Mouse (Mus musculus) forebrain, embryonic 13.5 days (tissue): ENCODE measurements around the gene Stag1. TPM values are rescaled to one million over a fixed set of nuclear protein-coding genes. Genes with fewer than 3 reads are reported as not detected.

Source experiments
- ATAC-seq: fragments of 200-750 bp; cut with Nextera tagmentation; 2 replicates; pipeline ENCODE4 v1.8.0; 2017
- H3K27ac ChIP-seq: fragments of 300-500 bp; sonication (generic); 2 replicates; pipeline ENCODE4 v1.5.1; 2015; ENCODE audit warnings: inconsistent platforms, mild to moderate bottlenecking, moderate library complexity
- H3K27me3 ChIP-seq: fragments of 300-500 bp; sonication (generic); 2 replicates; pipeline ENCODE4 v1.6.1; 2015; ENCODE audit warnings: mild to moderate bottlenecking, inconsistent platforms
- H3K36me3 ChIP-seq: fragments of 300-500 bp; sonication (generic); 2 replicates; pipeline ENCODE4 v1.6.1; 2015; ENCODE audit warnings: mild to moderate bottlenecking, inconsistent platforms; ENCODE audit not compliant: poor library complexity, severe bottlenecking
- H3K4me1 ChIP-seq: fragments of 300-500 bp; sonication (generic); 2 replicates; pipeline ENCODE4 v1.6.1; 2015; ENCODE audit warnings: inconsistent platforms
- H3K4me2 ChIP-seq: fragments of 300-500 bp; sonication (generic); 2 replicates; pipeline ENCODE4 v1.6.1; 2015; ENCODE audit warnings: inconsistent platforms, mild to moderate bottlenecking, moderate library complexity
- H3K4me3 ChIP-seq: fragments of 300-500 bp; sonication (generic); 2 replicates; pipeline ENCODE4 v1.5.1; 2015; ENCODE audit warnings: mild to moderate bottlenecking, inconsistent platforms
- H3K9ac ChIP-seq: fragments of 300-500 bp; sonication (generic); 2 replicates; pipeline ENCODE4 v1.6.1; 2015; ENCODE audit warnings: mild to moderate bottlenecking, inconsistent platforms
- H3K9me3 ChIP-seq: fragments of 300-500 bp; sonication (generic); replicated peaks from 2 replicates; pipeline ENCODE4 v1.6.1; 2016; ENCODE audit warnings: inconsistent platforms
- WGBS: fragments of 180-500 bp; shearing (Covaris S2); methylation state at CpG from one replicate; pipeline ENCODE4 v1.1.7; 2015; 5-methylcytosine and 5-hydroxymethylcytosine counted together
- polyA plus RNA-seq: library from polyadenylated mRNA; unstranded; fragments of >200 nt; fragmentation: Nextera tagmentation; extraction: Ambion mirVana; gene quantifications from 2 replicates; pipeline ENCODE4 v1.2.1, GENCODE M21; 2015

Gene Stag1
- polyA plus RNA-seq, 1 experiment from 2014 or later = 54.4 TPM

DNA sequence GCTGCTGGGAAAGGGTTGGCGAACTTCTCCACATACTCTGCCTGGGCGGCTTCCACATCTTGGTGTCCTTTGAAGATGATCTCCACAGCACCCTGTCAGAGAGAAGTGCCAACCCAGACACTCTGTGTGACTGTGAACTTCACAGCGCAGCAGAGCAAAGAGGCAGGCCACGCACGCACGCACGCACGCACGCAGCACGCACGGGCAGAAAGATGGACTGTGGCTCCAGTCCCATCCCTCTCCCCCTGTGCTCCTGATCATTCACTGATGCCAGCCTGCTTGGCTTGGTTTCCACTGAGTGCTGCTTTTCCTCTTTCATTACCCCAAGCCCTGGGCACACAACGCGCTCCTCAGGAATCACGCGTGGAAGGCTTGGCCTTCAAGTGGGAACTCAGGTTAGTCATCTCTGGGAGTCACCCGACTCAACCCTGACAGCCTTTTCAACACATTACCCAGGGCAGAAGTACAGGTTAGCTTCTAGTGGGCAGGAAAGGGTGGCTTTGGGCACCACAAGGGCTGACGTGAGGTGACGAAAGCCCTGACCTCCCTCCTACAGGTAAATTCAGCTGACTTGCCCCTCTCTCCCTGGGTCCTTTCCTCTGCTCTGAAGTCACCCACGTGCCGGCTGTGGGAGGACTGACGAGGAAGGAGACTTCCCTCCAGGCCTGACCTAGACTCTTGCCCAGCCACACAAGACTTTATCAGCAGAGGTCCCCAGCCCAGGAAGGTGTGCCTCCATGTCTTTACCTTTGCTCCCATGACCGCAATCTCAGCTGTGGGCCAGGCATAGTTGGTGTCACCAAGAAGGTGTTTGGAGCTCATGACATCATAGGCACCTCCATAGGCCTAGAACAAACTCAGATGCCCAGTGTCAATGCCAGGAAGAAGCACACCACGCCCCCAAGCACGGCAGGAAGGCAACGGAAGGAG, 387.0 kb downstream of the Stag1 start:
- peaks cover 47% of the 10 kb centered on the region for H3K36me3 ChIP-seq
- H3K27me3 ChIP-seq = no peaks in the 10 kb centered on the region
- no peak overlapping the region for H3K4me2 ChIP-seq
- H3K27ac ChIP-seq = no peak overlapping the region
- ATAC-seq = no peak
- no peaks in the 10 kb centered on the region for H3K4me1 ChIP-seq
- no peak overlapping the region for H3K4me3 ChIP-seq
- peaks cover 6% of the 10 kb centered on the region; the same call in 1 of the 2 replicates for H3K9me3 ChIP-seq
- WGBS = 96% methylated on average over 25 of the region's 25 CpGs
- no peak overlapping the region for H3K9ac ChIP-seq

DNA sequence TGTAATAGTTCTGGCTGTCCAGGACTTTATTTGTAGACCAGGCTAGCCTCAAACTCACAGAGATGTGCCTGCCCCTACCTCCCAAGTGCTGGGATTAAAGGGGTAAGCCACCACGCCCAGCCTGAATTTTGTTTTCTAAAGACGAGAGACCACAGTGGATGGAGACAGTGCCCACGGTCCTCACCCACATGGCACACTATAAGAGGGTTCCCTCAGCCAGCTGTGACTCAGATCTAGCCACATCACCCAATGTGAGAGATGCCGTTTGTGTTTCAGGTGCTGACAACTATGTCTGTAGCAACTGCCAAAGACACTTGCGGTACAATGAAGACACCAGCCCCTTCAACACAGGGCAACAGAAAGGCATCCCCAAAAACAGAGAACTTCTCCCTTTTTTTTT, 389.4 kb downstream of the Stag1 start:
- no peaks in the 10 kb centered on the region for H3K4me1 ChIP-seq
- no peak overlapping the region for H3K4me2 ChIP-seq
- no peak overlapping the region for H3K9ac ChIP-seq
- no peak overlapping the region for H3K4me3 ChIP-seq
- peaks cover 49% of the 10 kb centered on the region for H3K36me3 ChIP-seq
- H3K9me3 ChIP-seq = peaks cover 6% of the 10 kb centered on the region; the same call in 1 of the 2 replicates
- no peaks in the 10 kb centered on the region for H3K27me3 ChIP-seq
- WGBS = 94% methylated on average over 5 of the region's 5 CpGs
- H3K27ac ChIP-seq = no peak overlapping the region
- no peak for ATAC-seq

DNA sequence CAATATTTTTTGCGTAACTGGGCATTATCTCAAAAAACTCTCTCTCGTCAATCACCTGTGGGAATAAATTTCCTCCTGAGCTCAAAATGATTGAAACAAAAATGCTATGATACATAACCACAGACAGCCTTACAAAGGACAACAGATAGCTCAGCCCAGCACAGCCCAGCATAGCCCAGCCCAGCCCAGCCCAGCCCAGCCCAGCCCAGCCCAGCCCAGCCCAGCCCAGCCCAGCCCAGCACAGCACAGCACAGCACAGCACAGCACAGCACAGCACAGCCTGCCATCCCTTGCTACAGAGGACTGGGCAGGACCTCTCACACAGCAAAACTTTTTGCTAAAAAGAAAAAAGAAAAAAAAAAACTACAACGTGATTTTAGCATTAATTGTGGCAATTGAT, 390.3 kb downstream of the Stag1 start:
- no peaks in the 10 kb centered on the region for H3K4me1 ChIP-seq
- H3K9ac ChIP-seq = no peak overlapping the region
- no peak for ATAC-seq
- no peak overlapping the region for H3K4me2 ChIP-seq
- H3K36me3 ChIP-seq = peaks cover 46% of the 10 kb centered on the region
- H3K4me3 ChIP-seq = no peak overlapping the region
- no peak overlapping the region for H3K27ac ChIP-seq
- H3K9me3 ChIP-seq = peaks cover 6% of the 10 kb centered on the region; the same call in 1 of the 2 replicates
- WGBS = 91% methylated on average over 3 of the region's 3 CpGs
- H3K27me3 ChIP-seq = no peaks in the 10 kb centered on the region

DNA sequence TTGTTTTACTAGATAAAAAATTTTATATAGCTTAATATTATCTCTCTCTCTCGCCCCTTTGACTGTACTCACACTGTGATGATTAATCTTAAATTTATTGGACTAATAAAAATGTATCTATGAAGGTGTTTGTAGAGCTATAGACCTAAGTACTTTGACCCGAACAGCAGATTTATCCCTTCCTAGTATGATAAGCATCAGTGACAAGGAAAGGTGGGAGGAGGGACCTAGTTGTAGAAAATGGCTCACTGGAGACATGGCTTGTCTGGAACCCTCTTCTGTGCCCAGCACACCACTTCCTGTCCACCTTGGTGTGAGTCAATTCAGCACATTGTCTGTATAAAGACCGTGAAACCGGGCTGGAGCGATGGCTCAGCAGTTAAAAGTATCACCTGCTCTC, 393.0 kb downstream of the Stag1 start:
- 93% methylated on average over 5 of the region's 5 CpGs for WGBS
- no peak for ATAC-seq
- Histone ChIP-seq H3K27me3 (no peaks in the 10 kb centered on the region), H3K4me1 (no peaks in the 10 kb centered on the region), H3K36me3 (peaks cover 43% of the 10 kb centered on the region), H3K9ac (no peak overlapping the region), H3K27ac (no peak overlapping the region), H3K4me3 (no peak overlapping the region), H3K9me3 (peaks cover 6% of the 10 kb centered on the region; the same call in 1 of the 2 replicates), H3K4me2 (no peak overlapping the region)

DNA sequence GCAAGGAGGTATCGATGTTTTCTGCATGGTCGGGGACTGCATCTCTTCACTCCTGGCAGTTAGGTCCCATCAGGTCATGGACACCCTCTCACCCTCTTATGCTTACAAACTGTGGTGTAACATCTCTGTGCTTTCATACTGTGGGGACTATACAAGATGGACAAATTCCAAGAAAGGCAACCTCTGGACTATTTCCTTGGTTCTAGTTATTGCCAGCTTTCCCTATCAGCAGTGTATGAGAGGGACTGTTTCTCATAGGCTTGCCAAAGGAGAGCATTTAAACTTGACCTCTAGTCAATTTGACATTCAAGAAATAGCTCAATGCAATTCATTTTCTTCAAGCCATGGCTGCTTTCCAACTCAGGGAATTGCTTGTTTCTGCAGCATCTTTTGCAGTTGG, 393.7 kb downstream of the Stag1 start:
- no peak overlapping the region for H3K4me3 ChIP-seq
- H3K4me1 ChIP-seq = no peaks in the 10 kb centered on the region
- no peak overlapping the region for H3K4me2 ChIP-seq
- H3K9ac ChIP-seq = no peak overlapping the region
- H3K27ac ChIP-seq = no peak overlapping the region
- H3K27me3 ChIP-seq = no peaks in the 10 kb centered on the region
- ATAC-seq = no peak
- peaks cover 42% of the 10 kb centered on the region for H3K36me3 ChIP-seq
- H3K9me3 ChIP-seq = peaks cover 6% of the 10 kb centered on the region; the same call in 1 of the 2 replicates
- 97% methylated on average over 2 of the region's 2 CpGs for WGBS

DNA sequence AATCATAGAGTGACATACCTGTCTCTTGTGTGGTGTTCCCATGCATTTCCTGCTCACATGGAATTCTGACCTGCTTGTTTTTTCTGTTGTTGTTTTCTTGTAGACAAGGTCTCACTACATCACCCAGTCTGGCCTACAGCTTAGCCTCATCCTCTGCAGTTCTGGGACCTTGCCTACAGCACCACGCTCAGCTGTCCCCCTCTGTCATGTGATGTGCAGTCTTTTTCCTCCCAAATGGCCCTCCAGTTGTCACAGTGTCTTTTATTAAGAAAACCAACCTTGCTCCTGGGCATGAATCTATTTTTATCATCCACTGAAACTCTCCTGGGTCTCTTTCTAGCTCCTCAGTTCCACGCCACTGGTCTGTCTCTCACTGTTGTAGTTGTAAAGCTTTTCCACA, 394.6 kb downstream of the Stag1 start:
- 94% methylated on average over 2 of the region's 2 CpGs for WGBS
- Histone ChIP-seq H3K4me3 (no peak overlapping the region), H3K27me3 (no peaks in the 10 kb centered on the region), H3K9ac (no peak overlapping the region), H3K4me2 (no peak overlapping the region), H3K4me1 (no peaks in the 10 kb centered on the region), H3K36me3 (peaks cover 39% of the 10 kb centered on the region), H3K27ac (no peak overlapping the region), H3K9me3 (peaks cover 6% of the 10 kb centered on the region; the same call in 1 of the 2 replicates)
- ATAC-seq = no peak

DNA sequence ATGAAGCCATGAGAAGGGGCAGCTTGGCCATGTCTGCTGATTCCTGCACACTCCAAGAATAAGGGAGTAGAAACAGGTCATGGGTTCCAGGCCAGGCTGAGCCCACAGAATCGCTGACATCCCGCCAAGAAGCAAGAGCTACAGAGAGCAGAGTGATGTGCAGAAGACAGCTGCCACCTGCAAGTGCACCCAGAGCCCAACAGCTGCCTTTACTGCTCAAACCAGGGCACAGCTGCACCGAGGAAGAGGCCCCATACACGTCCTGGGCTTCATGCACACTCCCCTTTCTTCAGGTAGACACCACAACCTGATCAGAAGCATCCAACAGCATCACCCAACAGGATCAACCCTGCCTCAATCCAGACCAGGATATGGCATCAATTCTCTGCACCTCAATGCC, 396.3 kb downstream of the Stag1 start:
- no peak overlapping the region for H3K9ac ChIP-seq
- peaks cover 6% of the 10 kb centered on the region; the same call in 1 of the 2 replicates for H3K9me3 ChIP-seq
- H3K36me3 ChIP-seq = peaks cover 41% of the 10 kb centered on the region
- H3K4me1 ChIP-seq = no peaks in the 10 kb centered on the region
- no peak for ATAC-seq
- WGBS = 88% methylated on average over 4 of the region's 4 CpGs
- no peak overlapping the region for H3K4me3 ChIP-seq
- H3K27me3 ChIP-seq = no peaks in the 10 kb centered on the region
- no peak overlapping the region for H3K27ac ChIP-seq
- no peak overlapping the region for H3K4me2 ChIP-seq

DNA sequence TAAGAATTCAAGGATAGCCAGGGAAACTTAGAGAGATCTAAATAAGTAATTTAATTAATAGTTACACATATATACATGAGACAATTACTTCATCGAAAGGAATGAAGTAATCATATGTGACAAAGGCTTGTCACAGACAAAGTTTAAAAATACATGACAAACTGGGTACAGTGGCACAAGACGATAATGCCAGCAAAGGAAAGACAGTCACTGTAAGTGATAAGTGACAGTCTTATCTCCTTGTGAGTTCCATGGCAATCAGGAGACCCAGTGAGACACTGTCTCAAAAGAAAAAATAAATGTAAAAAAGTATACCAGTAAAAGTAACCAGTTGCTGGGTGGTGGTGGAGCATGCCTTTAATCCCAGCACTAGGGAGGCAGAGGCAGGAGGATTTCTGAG, 399.5 kb downstream of the Stag1 start:
- H3K27ac ChIP-seq = no peak overlapping the region
- H3K4me2 ChIP-seq = no peak overlapping the region
- ATAC-seq = no peak
- H3K9ac ChIP-seq = no peak overlapping the region
- H3K9me3 ChIP-seq = no peaks in the 10 kb centered on the region
- H3K4me1 ChIP-seq = no peaks in the 10 kb centered on the region
- no peak overlapping the region for H3K4me3 ChIP-seq
- peaks cover 31% of the 10 kb centered on the region for H3K36me3 ChIP-seq
- H3K27me3 ChIP-seq = no peaks in the 10 kb centered on the region
- WGBS = 95% methylated on average over 2 of the region's 2 CpGs

DNA sequence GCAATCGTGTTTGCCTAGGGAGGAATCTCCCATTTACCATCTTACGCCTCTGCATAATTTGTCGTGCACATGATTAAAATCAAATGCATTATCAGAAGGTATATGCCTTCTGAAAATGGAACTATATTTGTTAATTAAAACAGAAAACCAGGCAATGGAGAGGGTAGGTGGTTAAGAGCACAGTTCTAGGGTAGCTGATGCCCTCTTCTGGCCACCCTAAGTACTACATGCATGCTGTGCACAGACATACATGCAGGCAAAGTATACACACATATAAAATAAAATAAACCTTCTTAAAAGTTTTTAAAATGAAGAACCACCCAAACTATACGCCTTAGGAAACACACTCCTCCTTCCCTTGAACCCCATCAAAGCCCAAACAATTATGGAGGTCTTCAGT, 404.5 kb downstream of the Stag1 start:
- Histone ChIP-seq H3K9ac (no peak overlapping the region), H3K9me3 (no peaks in the 10 kb centered on the region; the same call in none of the 2 replicates), H3K27me3 (no peaks in the 10 kb centered on the region), H3K36me3 (peaks cover 13% of the 10 kb centered on the region; the same call in 1 of the 2 replicates), H3K27ac (no peak overlapping the region), H3K4me2 (no peak overlapping the region), H3K4me1 (no peaks in the 10 kb centered on the region), H3K4me3 (no peak overlapping the region)
- WGBS = 93% methylated on average over 4 of the region's 4 CpGs
- no peak for ATAC-seq

DNA sequence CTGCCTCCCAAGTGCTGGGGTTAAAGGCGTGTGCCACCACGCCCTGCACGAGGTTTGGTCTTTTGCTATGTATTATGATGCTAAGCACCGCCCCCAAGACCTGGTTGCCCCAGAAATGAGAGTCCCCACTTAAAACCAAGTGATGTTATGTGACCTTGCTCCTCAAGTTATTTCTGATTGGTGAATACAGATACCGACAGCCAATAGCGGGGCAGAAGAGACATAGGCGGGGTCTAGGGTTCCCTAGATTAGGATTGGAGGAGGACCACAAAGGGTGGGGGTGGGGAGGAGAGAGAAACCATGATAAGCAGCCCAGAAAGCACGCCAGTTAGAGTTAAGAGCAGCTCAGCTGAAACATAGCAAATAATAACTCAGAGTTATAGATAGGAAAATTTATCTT, 405.2 kb downstream of the Stag1 start:
- Histone ChIP-seq H3K4me3 (no peak overlapping the region), H3K27me3 (no peaks in the 10 kb centered on the region), H3K27ac (no peak overlapping the region), H3K4me1 (no peaks in the 10 kb centered on the region), H3K9ac (no peak overlapping the region), H3K36me3 (peaks cover 13% of the 10 kb centered on the region; the same call in 1 of the 2 replicates), H3K9me3 (no peaks in the 10 kb centered on the region; the same call in none of the 2 replicates), H3K4me2 (no peak overlapping the region)
- ATAC-seq = no peak
- 93% methylated on average over 8 of the region's 8 CpGs for WGBS

DNA sequence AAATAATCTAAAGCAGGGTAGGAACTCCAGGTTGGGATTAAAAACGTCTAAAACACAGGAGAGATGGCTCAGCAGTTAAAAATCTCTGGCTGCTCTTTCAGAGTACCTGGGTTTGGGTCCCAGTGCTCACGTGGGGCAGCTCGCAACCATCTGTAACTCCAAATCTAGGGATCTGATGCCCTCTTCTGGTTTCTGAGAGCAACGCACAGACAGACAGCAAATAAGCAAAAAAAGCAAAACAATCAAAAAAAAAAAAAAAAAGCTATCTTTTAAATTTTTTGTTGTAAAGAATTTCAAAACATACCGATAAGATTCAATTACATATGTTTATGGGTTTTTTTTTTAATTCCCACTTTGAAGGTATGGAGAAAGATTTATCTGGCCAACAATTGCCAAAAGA, 405.7 kb downstream of the Stag1 start:
- no peaks in the 10 kb centered on the region; the same call in none of the 2 replicates for H3K9me3 ChIP-seq
- ATAC-seq = no peak
- H3K9ac ChIP-seq = no peak overlapping the region
- WGBS = 89% methylated on average over 5 of the region's 5 CpGs
- no peak overlapping the region for H3K4me3 ChIP-seq
- no peak overlapping the region for H3K4me2 ChIP-seq
- no peak overlapping the region for H3K27ac ChIP-seq
- H3K27me3 ChIP-seq = no peaks in the 10 kb centered on the region
- H3K4me1 ChIP-seq = no peaks in the 10 kb centered on the region
- peaks cover 9% of the 10 kb centered on the region; the same call in 1 of the 2 replicates for H3K36me3 ChIP-seq

DNA sequence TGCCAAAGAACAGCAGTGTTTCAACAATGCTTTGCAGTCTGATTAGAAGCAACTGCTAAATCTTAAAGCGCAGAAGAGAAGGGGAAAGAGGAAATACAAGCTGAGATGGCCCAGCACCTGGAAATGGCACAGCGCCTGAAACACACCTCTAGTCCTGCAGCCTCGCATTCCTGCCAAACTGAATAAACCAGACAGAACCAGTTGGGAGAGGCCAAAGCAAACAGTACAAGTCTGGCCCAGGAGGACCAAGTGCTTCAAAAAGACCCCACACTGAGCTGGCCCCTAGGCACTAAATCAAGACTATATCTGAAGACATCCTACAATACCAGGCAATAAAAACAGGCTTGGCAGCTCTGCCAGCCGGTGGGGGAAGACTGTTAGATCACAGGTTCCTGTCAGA, 408.3 kb downstream of the Stag1 start:
- Histone ChIP-seq H3K36me3 (peaks cover 9% of the 10 kb centered on the region; the same call in 1 of the 2 replicates), H3K27ac (no peak overlapping the region), H3K9me3 (no peaks in the 10 kb centered on the region; the same call in none of the 2 replicates), H3K9ac (no peak overlapping the region), H3K4me3 (no peak overlapping the region), H3K4me1 (no peaks in the 10 kb centered on the region), H3K27me3 (no peaks in the 10 kb centered on the region), H3K4me2 (no peak overlapping the region)
- WGBS = 86% methylated on average over 4 of the region's 4 CpGs
- ATAC-seq = no peak
